Mouse (Mus musculus) brain, adult 2 months (tissue): Measurements from ENCODE around the gene Rptor.

Source experiments
- DNase-seq: peaks from one replicate; pipeline ENCODE4 v3.0.0; 2011; ENCODE audit warnings: low read depth, low spot score

The Rptor gene

DNA sequence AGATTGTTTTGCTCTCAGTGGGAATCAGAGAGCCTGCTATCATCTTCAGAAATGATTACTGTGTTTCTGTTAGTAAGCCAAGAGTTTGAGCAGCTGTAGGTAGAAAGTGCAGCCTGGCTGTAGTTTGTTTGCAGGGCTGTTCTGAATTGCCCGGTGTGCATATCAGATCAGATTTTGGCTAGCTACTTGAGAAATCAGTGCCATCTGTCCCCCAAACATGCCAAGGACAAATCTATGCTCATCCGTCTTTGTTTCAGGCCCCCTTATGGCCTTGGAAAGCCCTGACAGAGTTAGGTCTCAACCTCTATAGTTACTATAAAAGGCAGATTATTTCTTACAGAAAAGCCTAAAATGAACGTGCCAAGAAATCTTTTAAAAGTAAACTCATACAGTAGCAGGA lies 244.9 kb downstream of the Rptor start:
- peak; percentile 90 for DNase-seq

DNA sequence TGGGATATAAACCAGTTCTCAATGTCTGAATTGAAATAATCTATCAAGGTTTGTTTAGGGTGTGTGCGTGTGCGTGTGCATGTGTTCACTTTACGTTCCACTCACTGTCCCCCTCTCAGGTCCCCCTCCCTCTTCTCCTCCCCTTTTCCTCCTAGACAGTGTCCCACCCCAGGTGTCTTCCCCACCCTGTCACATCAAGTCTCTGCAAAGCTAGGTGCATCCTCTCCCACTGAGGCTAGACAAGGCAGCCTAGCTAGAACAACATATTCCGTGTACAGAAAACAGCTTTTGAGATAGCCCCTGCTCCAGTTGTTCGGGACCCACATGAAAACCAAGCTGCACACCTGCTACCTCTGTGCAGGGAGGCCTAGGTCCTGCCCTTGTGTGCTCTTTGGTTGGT lies 245.5 kb downstream of the Rptor start:
- DNase-seq = no peak

DNA sequence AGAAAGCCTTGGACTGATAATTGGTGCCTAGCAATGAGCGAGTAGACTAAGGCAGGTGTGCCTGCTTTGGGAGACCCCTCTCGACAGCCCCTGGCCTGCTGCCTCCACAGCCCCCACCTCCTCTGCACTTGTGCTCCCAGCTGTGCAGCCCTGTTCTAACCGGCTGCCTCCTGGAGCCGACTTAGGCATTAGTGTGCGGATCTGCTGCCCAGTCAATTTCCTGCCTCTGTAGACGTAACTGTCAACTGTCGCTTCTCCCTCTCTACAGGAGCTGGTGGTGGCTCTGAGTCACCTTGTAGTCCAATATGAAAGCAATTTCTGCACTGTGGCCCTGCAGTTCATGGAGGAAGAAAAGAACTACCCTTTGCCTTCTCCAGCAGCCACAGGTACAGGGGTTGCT lies 253.3 kb downstream of the Rptor start:
- DNase-seq = no peak

DNA sequence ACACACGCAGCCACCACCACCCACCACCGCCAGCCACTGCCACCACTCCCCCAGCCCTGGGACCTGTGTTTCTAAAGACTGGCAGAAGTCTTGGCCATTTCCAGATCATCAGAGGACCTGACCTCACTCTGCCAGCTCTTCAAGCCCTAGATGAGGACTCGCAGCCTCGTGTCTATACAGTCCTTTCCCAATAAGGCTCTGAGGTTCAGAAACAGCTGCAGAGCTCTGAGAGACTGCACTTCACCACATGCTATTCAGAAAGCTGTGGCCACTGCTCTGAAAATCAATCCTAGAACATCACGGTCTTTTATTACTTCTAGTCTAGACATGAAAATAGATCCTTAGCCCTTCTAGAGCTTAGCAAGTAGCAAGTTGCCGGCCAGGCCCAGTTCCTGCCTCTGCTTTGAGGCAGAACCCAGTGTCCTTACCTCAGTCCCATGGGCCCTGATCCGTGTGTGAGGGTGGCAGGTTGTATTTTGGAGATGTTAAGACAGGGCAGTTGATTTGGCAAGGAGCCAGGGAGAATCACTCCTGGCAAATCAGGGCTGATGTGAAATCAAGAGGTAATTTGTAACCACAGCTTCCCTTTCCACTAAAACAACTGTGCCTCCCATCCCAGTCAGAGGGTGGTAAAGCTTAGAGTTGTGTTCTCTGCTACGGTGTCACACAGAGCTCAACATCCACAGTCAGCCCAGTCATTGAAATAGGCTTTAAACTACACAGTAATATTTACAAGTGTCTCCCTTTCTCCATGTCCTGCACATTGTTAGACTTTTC lies 260.0 kb downstream of the Rptor start:
- peak; percentile 33 for DNase-seq

DNA sequence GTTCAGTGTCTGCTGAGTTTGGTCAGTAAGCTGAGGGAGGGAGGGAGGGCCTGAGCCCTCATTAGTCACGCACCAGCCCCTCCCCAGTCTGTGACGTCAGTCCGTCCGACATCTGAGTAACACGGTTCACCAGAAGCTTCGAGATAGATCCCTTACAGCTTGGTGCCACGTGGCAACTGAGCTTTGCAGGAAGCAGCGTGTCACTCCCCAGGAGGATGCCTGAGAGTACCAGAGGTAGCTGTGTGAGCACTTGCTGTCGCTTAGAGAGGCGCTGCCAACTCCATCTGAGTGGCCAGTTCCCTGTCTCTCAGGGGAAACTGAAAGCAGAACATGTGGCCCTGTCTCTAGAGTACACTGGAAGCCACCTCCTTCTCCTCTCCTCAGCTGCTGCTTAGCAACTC lies 260.7 kb downstream of the Rptor start:
- peak; percentile 65 for DNase-seq

DNA sequence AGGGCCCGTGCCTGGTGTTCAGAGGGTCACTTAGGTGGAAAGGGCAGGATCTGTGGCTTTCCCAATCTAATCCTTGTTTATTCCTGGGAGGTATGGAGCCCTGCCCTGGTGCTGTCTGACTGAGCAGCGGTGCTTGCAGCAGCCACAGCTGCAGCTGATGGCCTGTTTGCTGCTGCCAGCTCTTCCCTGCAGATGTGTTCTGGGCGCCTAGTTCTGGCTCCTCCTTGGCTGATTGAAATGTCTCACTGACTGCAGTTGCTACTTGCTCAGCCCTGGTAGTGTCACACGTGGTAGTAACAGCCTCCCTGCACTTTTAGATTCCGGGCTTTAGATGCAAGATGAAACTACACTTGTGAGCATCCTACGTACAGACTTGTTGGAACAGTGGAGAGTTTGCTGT lies 264.1 kb downstream of the Rptor start:
- DNase-seq = peak; percentile 43

DNA sequence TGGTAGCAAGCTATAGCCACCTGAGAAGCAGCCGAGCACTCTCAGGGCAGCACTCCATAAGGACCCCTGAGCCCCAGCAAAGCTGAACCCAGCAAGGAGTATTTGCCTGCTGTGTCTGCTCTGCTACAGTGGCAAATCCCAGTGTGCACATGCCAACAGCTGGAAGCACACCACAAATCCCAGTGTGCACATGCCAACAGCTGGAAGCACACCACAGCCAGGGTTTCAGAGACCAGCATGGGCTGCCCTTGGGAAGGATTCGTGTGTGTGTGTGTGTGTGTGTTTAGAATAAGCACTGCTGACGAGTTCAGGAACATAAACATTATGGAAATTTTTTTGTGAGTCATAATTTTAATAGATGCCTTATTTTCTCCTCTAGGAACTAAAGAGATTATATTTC lies 265.4 kb downstream of the Rptor start:
- no peak for DNase-seq

DNA sequence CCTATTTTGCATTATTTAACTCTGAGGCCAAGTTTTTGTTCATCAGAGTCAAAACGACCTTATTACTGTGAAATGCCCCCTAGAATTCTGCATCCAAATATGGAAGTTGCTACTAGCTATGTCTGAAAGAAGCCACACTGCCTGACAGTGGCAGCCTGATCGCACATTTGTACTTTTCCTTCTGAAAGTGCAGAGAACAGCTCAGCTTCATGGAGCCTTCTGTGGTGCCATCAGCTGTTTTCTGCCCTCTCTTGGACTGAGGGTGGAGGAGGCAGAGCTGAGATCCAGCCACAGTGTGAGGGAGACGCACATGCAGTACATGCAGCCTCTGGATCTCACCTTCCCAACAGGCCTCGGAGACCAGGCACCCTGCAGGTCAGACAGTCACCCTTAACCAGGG lies 265.9 kb downstream of the Rptor start:
- DNase-seq = peak; percentile 53

DNA sequence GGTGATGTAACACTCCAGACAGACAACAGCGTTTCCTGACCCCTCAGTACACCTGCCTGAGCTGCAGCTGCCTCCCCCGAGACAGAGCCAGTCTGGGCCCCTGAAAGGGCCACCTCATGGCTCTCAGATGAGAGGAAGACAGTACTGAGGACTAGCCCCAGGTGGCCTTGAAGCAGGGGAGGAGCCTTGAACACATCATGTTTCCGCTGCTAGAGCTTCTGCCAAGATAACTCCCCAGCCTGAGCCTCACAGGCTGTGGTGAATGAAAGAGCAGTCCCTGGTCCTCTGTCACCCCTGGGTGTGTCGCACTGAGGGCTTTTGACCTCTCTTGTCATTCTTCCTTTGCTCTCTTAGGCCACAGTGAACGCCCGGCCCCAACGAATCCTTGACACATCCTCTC lies 268.4 kb downstream of the Rptor start:
- no peak for DNase-seq

DNA sequence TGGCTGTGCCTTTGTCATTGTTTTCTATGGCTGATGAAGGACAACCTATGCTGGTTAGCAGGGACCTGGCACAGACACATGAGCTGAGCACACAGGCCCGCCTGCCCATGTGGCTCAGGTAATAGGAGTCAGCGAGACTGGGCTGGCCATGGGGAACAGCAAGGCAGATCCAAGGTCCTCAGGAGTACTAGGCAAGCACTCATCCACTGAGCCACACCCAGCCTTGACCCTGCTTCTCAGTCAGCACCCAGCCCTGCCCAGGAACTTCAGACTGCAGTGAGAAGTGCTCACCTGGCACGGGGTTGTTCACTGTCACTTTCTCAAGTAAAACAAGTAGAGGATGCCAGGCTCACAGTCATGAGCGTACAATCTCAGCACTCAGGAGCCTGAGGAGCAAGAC lies 270.9 kb downstream of the Rptor start:
- DNase-seq = no peak

DNA sequence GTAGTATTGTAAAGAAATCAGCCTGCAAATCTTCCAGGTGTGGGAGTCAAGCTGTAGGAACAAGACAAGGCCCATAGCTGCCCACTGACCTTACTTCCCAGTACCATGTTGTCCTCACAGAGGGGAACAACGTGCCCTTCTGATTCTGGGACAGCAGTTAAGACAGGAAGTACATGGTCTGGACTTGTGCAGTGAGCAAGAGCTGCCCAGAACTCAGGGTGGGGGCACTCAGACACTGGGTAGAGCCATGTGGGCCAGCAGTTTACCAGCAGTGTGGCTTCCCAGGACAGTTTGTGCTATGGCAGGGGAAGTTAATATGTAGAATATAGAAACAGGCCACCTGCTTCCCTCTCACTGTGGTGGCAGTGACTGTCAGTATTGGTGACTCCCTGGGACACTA lies 272.1 kb downstream of the Rptor start:
- no peak for DNase-seq

DNA sequence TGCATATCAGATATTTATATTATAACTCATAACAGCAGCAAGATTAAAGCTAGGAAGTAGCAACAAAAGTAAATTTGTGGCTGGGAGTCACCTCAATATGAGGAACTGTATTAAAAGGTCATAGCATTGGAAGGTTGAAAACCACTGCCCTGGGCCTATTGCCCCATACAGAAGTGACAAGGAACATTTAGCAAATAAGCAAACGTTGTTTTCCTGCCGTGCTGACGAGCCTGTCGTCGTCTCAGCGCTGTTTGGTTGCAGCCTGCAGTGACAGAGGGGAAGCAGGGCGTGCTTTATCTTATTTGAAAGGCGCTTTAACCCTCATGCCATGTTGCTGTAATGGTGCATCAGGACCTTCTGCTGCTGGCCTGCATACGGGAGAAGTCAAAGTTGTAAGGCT lies 273.0 kb downstream of the Rptor start:
- DNase-seq = no peak

DNA sequence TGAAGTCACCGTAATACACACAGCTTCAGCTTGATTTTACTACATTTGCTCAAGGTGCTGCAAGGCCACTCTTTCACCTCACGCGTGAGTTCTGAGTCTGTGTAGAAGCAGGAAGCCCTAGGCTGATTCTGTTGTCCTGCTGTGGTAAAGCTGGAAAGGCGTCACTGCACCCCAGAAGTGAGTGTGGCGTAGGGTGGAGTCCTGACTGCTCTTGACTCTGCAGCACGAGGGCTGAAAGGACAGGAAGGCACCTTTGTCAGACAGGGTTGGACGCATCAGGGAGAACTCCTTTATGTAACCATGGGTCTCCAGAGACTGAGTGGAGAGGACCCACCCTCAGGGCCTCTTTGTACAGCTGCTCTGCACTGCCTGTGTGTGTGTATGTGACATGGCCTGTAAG lies 274.4 kb downstream of the Rptor start:
- DNase-seq = no peak

DNA sequence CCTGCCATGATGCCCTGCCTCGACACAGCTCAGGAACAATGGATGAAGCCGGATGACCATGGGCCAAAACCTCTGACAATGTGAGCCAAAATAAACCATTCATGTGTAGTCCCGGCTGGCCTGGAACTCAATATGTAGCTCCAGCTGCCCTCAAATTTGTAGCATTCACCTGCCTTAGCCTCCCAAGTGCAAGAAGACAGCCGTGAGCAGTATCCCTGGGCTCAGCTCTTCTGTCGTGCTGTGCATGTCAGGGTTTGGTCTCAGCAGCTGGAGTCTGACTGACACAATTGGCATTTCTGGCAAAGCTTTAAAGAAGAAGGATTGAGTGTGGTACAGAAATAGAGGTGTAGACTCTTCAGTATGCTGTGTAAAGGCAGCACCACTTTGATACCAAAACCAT lies 276.9 kb downstream of the Rptor start:
- DNase-seq = no peak

DNA sequence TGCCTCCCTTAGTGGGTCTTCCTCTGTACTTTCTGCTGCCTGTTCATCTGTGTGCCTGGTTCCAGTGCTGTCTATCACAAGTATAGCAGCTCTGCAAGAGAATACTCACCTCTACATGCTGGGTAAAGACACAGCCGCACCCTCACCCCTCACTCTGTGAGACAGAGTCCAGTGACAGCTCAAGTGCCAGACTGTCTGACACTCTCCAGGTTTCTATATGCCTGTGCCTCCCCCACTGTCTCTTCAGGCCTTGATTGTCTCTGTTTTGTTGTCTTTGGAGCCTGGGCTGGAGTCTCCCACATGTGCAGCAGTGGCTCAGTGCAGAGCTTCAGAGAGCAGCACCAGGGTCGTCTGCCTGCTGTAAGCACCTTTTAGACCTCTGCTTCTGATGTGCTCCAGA lies 280.9 kb downstream of the Rptor start:
- DNase-seq = no peak

DNA sequence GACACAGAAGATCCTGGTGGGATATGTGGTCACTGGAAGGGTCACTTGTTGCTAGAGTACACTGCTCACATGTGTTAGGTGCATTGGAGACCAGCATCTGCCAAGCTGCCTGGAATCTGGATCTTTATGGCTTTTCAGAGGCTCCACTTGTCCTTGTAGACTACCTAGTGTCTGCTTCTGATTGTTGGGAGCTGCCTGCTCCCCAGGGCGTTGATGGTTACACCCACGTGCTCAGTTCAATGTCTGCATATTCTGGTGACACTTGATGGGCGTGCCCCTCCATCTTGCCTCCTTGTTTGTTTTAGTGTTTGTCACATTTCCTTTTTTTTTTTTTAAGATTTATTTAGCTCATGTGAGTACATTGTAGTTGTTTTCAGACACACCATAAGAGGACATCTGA lies 287.3 kb downstream of the Rptor start:
- no peak for DNase-seq

DNA sequence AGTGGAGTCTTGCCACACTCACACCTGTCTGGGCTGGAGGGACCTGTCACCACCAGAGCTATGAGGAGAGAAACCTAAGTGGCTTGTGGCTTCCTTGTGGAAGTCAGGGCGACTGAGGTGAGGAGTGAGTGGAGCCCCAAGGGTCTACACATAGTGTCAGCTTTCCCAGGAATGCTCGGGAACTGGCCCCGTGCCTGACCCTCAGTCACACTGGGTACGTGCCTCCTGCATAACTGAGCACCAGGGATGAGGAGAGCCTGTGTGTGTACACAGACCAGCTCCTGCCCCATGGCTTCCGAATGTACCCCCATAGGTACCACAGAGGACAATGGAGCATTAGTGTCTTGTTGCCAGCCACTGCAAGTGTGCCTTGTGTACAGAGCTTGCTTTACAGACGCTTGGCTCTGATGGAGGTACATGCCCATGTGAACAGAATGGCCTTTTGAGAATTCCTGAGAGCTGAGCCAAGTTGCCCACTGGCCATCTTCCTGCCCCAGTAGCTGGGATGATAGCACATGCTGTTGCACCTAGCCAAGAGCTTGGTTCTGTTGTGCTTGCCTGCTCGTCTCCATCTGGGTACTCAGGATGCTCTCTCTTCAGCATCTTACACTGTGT lies 289.0 kb downstream of the Rptor start:
- DNase-seq = peak; percentile 80

DNA sequence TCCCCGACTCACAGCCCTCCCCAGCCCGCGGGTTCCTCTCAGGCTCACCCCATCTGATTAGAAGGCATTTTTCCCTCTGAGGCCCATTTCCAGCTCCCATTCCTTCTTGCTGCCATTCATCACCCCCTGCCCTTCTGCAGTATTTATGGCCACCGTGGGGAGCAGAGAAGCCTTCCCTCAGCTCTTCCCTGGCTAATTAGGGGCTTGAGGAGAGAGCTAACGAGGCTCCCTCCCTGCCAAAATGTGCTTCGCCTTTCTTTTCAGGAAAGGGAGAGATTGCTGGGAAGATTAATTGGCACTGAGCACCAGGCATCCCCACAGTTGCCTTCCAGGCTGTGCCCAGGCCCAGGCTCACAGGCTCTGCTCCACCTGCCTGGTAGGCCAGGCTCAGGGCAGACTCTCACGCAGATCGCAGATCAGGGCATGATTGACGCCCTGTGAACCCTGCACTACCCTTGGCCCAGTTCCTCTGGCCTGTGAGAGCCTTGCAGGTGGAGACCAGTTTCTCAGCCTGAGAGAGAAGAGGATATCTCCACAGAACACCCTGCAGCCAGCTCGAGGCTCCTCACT lies 291.0 kb downstream of the Rptor start:
- peak; percentile 47 for DNase-seq

DNA sequence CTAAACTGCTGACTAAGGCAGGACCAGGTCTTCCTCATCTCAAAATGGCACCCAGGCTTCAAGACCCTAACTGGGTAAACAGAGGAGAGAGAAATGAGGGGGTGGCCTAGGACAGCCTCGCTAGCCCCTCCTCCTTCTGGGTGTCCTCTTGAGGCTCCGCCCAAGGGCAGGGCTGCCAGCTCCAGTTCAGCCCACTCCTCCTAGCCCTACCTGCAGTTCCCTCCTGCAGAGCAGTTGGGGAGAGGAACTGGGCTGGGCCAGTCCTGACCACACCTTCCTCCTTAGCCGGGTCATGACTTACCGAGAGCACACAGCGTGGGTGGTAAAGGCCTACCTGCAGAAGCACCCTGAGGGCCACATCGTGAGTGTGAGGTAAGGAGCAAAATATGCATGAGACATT lies 291.9 kb downstream of the Rptor start:
- no peak for DNase-seq

DNA sequence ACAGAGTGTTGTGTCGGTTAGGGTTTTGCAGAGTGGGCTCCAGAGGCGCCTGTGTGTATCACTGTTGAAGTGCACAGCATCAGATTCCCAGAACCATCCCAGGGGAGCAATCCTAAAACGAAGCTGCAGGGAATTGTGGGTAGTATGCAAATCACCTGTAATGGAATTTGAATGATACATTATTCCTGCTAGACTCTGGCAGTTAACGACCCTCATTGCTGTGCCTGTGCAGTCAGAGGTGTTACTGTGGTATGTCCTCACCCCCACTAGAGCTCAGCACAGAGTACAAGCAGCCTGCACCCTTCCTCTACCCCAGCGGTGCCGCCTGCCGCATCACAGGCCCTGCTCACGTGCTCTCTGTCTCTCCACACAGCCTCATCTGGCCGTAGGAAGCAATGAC lies 294.3 kb downstream of the Rptor start:
- DNase-seq = peak; percentile 49

DNA sequence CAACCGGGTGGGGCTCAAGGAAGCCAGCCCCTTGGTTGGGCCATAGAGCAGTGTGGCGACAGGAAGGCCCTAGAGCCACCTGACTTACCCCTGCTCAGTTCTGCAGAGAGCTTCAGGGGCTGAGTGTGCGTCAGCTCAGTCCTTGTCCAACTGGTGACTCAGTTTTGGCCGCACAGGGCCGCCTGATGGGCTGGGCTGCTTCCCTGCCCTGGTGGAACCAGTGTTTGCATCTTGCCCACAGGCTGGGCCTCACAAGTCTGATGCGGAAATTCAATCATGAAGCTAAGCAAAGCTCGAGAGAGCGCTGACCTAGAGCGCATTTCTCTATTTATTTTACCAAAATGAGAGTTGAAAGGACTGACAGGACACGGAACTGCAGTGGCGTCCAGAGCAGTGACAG lies 296.3 kb downstream of the Rptor start:
- DNase-seq = no peak

DNA sequence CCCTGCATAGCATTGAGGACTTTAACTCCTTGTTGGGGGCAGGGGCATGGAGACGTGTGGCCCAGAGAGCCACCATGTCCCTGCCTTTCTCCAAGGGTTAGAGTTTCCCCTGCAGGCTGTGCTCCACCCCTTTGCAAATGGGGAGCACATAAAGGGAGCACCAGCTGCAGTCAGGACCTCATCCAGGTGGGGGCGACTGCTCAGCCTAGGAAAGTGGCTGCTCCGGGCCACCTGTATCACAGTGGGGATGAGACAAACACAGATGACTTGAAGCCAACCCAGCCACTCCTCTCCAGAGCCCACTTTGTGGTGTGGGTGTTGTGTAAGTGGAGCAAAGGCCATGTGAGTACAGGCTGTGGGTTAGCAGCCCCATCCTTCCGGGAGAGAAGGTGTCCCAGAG lies 298.5 kb downstream of the Rptor start:
- no peak for DNase-seq

DNA sequence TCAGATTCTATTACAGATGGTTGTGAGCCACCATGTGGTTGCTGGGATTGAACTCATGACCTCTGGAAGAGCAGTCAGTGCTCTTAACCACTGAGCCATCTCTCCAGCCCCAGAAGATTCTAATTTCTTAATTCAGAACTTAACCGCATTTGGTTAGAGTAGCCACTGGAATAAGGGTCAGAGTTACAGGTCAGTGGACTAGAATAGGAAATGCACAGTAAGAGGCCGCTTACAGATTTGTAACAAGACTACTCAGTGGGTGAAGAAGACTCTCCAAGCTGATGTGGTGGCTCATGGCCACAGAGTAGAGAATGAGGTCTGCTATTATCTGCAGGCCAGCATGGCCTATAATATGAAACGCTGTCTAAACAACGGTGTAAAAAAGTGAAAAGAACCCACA lies 300.2 kb downstream of the Rptor start:
- DNase-seq = no peak
